Mouse (Mus musculus): ENCODE data around the gene Bdkrb1. TPM values are rescaled to one million over a fixed set of nuclear protein-coding genes. Genes with fewer than 3 reads are reported as not detected.

Bdkrb1 gene
- polyA plus RNA-seq, 2 experiments = 0.10 TPM; not detected in 1

- DNase-seq (ENCODE audit: low spot score) (no peak), ATAC-seq (ENCODE audit: low FRiP score, low read depth) (no peak)
- Histone ChIP-seq H3K4me1 (ENCODE audit: control insufficient read depth, insufficient read depth, low read length) (no peaks in the 10 kb centered on the region), H3K27me3 (ENCODE audit: control insufficient read depth, insufficient read depth, low read length) (no peaks in the 10 kb centered on the region), H3K9ac (ENCODE audit: low read depth, low read length, severe bottlenecking) (no peak overlapping the region), H3K36me3 (ENCODE audit: control insufficient read depth, insufficient read depth, low read length) (peaks cover 72% of the 10 kb centered on the region), H3K4me2 (replicated peaks; ENCODE audit: low read depth, low read length, severe bottlenecking) (no peak overlapping the region), H3K27ac (replicated peaks; ENCODE audit: low read depth, low read length) (no peak overlapping the region), H3K9me3 (ENCODE audit: control insufficient read depth, low read length) (no peaks in the 10 kb centered on the region), H3K4me3 (replicated peaks; ENCODE audit: low read length) (no peak overlapping the region)
- WGBS = 95% methylated on average over 13 of the region's 13 CpGs
- no peak for TF ChIP-seq POLR2A (IDR thresholded peaks at IDR 0.05; ENCODE audit: borderline replicate concordance, extremely low read depth, insufficient read depth, insufficient read length)
Measured at GRCm38 (mm10) chr12:105634374-105635067, 31.6 kb downstream of the Bdkrb1 start.

GRCm38 (mm10) chr12:105636551-105636950 lies 33.7 kb downstream of the Bdkrb1 start:
- no peaks in the 10 kb centered on the region for H3K4me1 ChIP-seq (ENCODE audit: control insufficient read depth, insufficient read depth, low read length)
- no peak overlapping the region for H3K27ac ChIP-seq (replicated peaks; ENCODE audit: low read depth, low read length)
- DNase-seq (ENCODE audit: low spot score) (no peak), ATAC-seq (ENCODE audit: low FRiP score, low read depth) (no peak)
- H3K36me3 ChIP-seq (ENCODE audit: control insufficient read depth, insufficient read depth, low read length) = peaks cover 88% of the 10 kb centered on the region
- no peak overlapping the region for H3K4me3 ChIP-seq (replicated peaks; ENCODE audit: low read length)
- no peaks in the 10 kb centered on the region for H3K27me3 ChIP-seq (ENCODE audit: control insufficient read depth, insufficient read depth, low read length)
- no peak overlapping the region for H3K4me2 ChIP-seq (replicated peaks; ENCODE audit: low read depth, low read length, severe bottlenecking)
- H3K9ac ChIP-seq (ENCODE audit: low read depth, low read length, severe bottlenecking) = no peak overlapping the region
- no peak for TF ChIP-seq POLR2A (IDR thresholded peaks at IDR 0.05; ENCODE audit: borderline replicate concordance, extremely low read depth, insufficient read depth, insufficient read length)
- WGBS = 89% methylated on average over 9 of the region's 9 CpGs
- no peaks in the 10 kb centered on the region for H3K9me3 ChIP-seq (ENCODE audit: control insufficient read depth, low read length)

- H3K4me1 ChIP-seq (ENCODE audit: control insufficient read depth, insufficient read depth, low read length) = no peaks in the 10 kb centered on the region
- no peak overlapping the region for H3K4me3 ChIP-seq (replicated peaks; ENCODE audit: low read length)
- DNase-seq (ENCODE audit: low spot score) (no peak), ATAC-seq (ENCODE audit: low FRiP score, low read depth) (no peak)
- no peak overlapping the region for H3K27ac ChIP-seq (replicated peaks; ENCODE audit: low read depth, low read length)
- no peak for TF ChIP-seq POLR2A (IDR thresholded peaks at IDR 0.05; ENCODE audit: borderline replicate concordance, extremely low read depth, insufficient read depth, insufficient read length)
- no peak overlapping the region for H3K4me2 ChIP-seq (replicated peaks; ENCODE audit: low read depth, low read length, severe bottlenecking)
- no peaks in the 10 kb centered on the region for H3K9me3 ChIP-seq (ENCODE audit: control insufficient read depth, low read length)
- H3K9ac ChIP-seq (ENCODE audit: low read depth, low read length, severe bottlenecking) = no peak overlapping the region
- WGBS = 77% methylated on average over 4 of the region's 4 CpGs
- peaks cover 91% of the 10 kb centered on the region for H3K36me3 ChIP-seq (ENCODE audit: control insufficient read depth, insufficient read depth, low read length)
- no peaks in the 10 kb centered on the region for H3K27me3 ChIP-seq (ENCODE audit: control insufficient read depth, insufficient read depth, low read length)
Measured at GRCm38 (mm10) chr12:105637554-105637953, 34.7 kb downstream of the Bdkrb1 start.

GRCm38 (mm10) chr12:105642770-105643321 lies 40.0 kb downstream of the Bdkrb1 start:
- Histone ChIP-seq H3K36me3 (ENCODE audit: control insufficient read depth, insufficient read depth, low read length) (peaks cover 97% of the 10 kb centered on the region), H3K4me2 (replicated peaks; ENCODE audit: low read depth, low read length, severe bottlenecking) (no peak overlapping the region), H3K9ac (ENCODE audit: low read depth, low read length, severe bottlenecking) (no peak overlapping the region), H3K9me3 (ENCODE audit: control insufficient read depth, low read length) (no peaks in the 10 kb centered on the region), H3K27ac (replicated peaks; ENCODE audit: low read depth, low read length) (no peak overlapping the region), H3K4me1 (ENCODE audit: control insufficient read depth, insufficient read depth, low read length) (no peaks in the 10 kb centered on the region), H3K4me3 (replicated peaks; ENCODE audit: low read length) (no peak overlapping the region), H3K27me3 (ENCODE audit: control insufficient read depth, insufficient read depth, low read length) (no peaks in the 10 kb centered on the region)
- DNase-seq (ENCODE audit: low spot score) = no peak
- no peak for TF ChIP-seq POLR2A (IDR thresholded peaks at IDR 0.05; ENCODE audit: borderline replicate concordance, extremely low read depth, insufficient read depth, insufficient read length)
- no peak for ATAC-seq (ENCODE audit: low FRiP score, low read depth)
- 95% methylated on average over 11 of the region's 11 CpGs for WGBS

Other genes with a start within 250 kb of the Bdkrb1 start
- gene D430019H16Rik, start 149.2 kb upstream of the Bdkrb1 start, polyA plus RNA-seq (2012; rRNA removed) = 19.3 and 21.4 TPM in 2 replicates
- gene D430019H16Rik, start 149.2 kb upstream of the Bdkrb1 start, polyA plus RNA-seq (2014; fragmentation: Nextera tagmentation; extraction: Ambion mirVana) = 4.2 and 5.1 TPM in 2 replicates
- gene Bdkrb2, start 39.9 kb upstream of the Bdkrb1 start, polyA plus RNA-seq (2012; rRNA removed) = 1.7 and 2.2 TPM in 2 replicates
- gene Bdkrb2, start 39.9 kb upstream of the Bdkrb1 start, polyA plus RNA-seq (2014; fragmentation: Nextera tagmentation; extraction: Ambion mirVana) = 0.82 and 1.2 TPM in 2 replicates
- 16.4 and 16.9 TPM in 2 replicates for gene Gskip, start 81.7 kb downstream of the Bdkrb1 start, polyA plus RNA-seq (2012; rRNA removed)
- 30.7 TPM in 2 replicates for gene Gskip, start 81.7 kb downstream of the Bdkrb1 start, polyA plus RNA-seq (2014; fragmentation: Nextera tagmentation; extraction: Ambion mirVana)
- 29.1 and 32.5 TPM in 2 replicates for gene Atg2b, start 82.1 kb downstream of the Bdkrb1 start, polyA plus RNA-seq (2012; rRNA removed)
- 18.6 and 20.5 TPM in 2 replicates for gene Atg2b, start 82.1 kb downstream of the Bdkrb1 start, polyA plus RNA-seq (2014; fragmentation: Nextera tagmentation; extraction: Ambion mirVana)
- gene Ak7, start 102.9 kb downstream of the Bdkrb1 start, polyA plus RNA-seq (2012; rRNA removed) = 0.05 and 0.33 TPM in 2 replicates
- gene Ak7, start 102.9 kb downstream of the Bdkrb1 start, polyA plus RNA-seq (2014; fragmentation: Nextera tagmentation; extraction: Ambion mirVana) = 0.14 TPM in 1 of 2 replicates, not detected in the other
- 165 and 175 TPM in 2 replicates for gene Papola, start 181.6 kb downstream of the Bdkrb1 start, polyA plus RNA-seq (2012; rRNA removed)
- gene Papola, start 181.6 kb downstream of the Bdkrb1 start, polyA plus RNA-seq (2014; fragmentation: Nextera tagmentation; extraction: Ambion mirVana) = 163 and 171 TPM in 2 replicates